In the genomic region with DNA sequence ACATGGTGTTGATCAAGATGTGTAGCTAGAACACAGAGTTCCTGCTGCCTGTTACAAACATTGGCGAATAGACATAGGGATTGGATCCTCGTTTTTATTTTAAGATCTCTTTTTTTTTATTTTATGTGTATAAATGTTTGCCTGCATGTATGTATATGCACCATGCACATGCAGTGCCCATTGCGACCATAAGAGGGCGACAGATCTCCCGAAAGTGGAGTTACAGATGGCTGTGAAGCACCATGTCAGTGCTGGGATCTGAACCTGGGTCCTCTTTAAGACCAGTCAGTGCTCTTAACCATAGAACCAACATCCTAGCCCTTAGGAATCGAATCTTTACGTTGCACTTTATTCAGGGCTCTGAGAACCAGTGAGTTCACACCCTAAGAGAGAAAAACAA, we compare ENCODE assay signal across 20 mouse cellular contexts.
A peak's percentile ranks its signal among the peaks of the same experiment; 100 is the strongest.
DNase-seq lines count a peak whose midpoint lies in the region; ATAC-seq and TF ChIP-seq lines count a peak whose summit lies in the region.
"Had no signal": no experiment of that assay in that cellular context is flagged by ENCODE, and none has a peak within 500 bp of the region (broad histone marks: within the 10 kb centered on the region; RNA-seq: fewer than 3 reads in every experiment).

No protein-coding gene starts in this region.

- TF ChIP-seq CTCF in gastrocnemius, adult 2 months (IDR thresholded peaks at IDR 0.05): peak; percentile 16; the same call in 1 of the 2 replicates
- TF ChIP-seq CTCF in liver, postnatal 0 days (IDR thresholded peaks at IDR 0.05; ENCODE audit: low read depth): peak; percentile 32
- peak; percentile 9 to 24; a peak in 1 of 4 replicates for TF ChIP-seq CTCF in CH12.LX (conservative IDR thresholded peaks at IDR 0.05 in 1 of 2, IDR thresholded peaks at IDR 0.05 in 1 of 2; ENCODE audit: low read depth in 2 of 2, low read length in 2 of 2)
- TF ChIP-seq CTCF in Patski (IDR thresholded peaks at IDR 0.05): peak; percentile 67

- no peak for DNase-seq in gastrocnemius, adult 2 months
- no peak for DNase-seq in gastrocnemius, postnatal 25 days
- no peak for DNase-seq in liver, postnatal 0 days
- peak; percentile 2 for DNase-seq in CH12.LX (ENCODE audit: extremely low read depth)
- DNase-seq in Patski (ENCODE audit: low read depth, low spot score): no peak
- no peak for DNase-seq in ovary, postnatal 10 days (ENCODE audit: low spot score)
- DNase-seq in urinary bladder, adult 18-20 months (ENCODE audit: low spot score in 2 of 2): no peak
- DNase-seq: adrenal gland, postnatal 14 days; cerebellum, postnatal 36 days; heart, postnatal 36 days; kidney, postnatal 10 days had no signal

- no peak for ATAC-seq in liver, postnatal 0 days
- ATAC-seq in liver, embryonic 12.5 days: no peak
- ATAC-seq in Patski: no peak
- ATAC-seq: inflammation-experienced regulatory T-cells, adult 6 months had no signal

- TF ChIP-seq RAD21 in CH12.LX (IDR thresholded peaks at IDR 0.05; ENCODE audit: low read depth, low read length): no peak

- in situ Hi-C loops in CH12.LX (cut with MboI; ENCODE audit: low pct_ligation_motif_present, low pct_unique_long_range_greater_than_20kb, low sequenced_read_pairs): no loop called here
- in situ Hi-C loops in Patski (cut with MboI; ENCODE audit: low pct_unique_long_range_greater_than_20kb): no loop called here

- POLR2A ChIA-PET in Patski (lab: Charles Lee): interaction anchor here (1.2 kb wide), 1 partner anchor 138 kb away, joined by 3 read pairs; no protein-coding TSS in a partner anchor

- 81% methylated on average over 7 of the region's 7 CpGs for WGBS in liver, postnatal 0 days (ENCODE audit: insufficient replicate concordance)
- WGBS in liver, embryonic 12.5 days (ENCODE audit: insufficient replicate concordance): 76% methylated on average over 7 of the region's 7 CpGs

- H3K27me3 ChIP-seq in liver, postnatal 0 days (ENCODE audit: insufficient read depth, low read length): no peaks in the 10 kb centered on the region
- H3K27me3 ChIP-seq in liver, embryonic 12.5 days (replicated peaks): no peaks in the 10 kb centered on the region
- H3K27me3 ChIP-seq in CH12.LX (replicated peaks) (no peaks in the 10 kb centered on the region), Patski (no peaks in the 10 kb centered on the region)
- H3K27me3 ChIP-seq: forebrain, embryonic 12.5 days; lung, embryonic 15.5 days; megakaryocyte, embryonic 14.5 days; stomach, embryonic 15.5 days had no signal

- no peaks in the 10 kb centered on the region for H3K79me2 ChIP-seq in CH12.LX (replicated peaks; ENCODE audit: control insufficient read depth, extremely low read depth, insufficient read depth, poor library complexity, severe bottlenecking)

- H3K9me3 ChIP-seq in liver, postnatal 0 days (ENCODE audit: low read length): no peaks in the 10 kb centered on the region
- peaks cover 8% of the 10 kb centered on the region for H3K9me3 ChIP-seq in liver, embryonic 12.5 days (replicated peaks)
- peaks cover 4% of the 10 kb centered on the region for H3K9me3 ChIP-seq in CH12.LX (replicated peaks; ENCODE audit: low read length)
- H3K9me3 ChIP-seq: forebrain, embryonic 12.5 days; heart, embryonic 10.5 days; limb, embryonic 10.5 days; lung, embryonic 15.5 days; stomach, embryonic 15.5 days had no signal

- no peaks in the 10 kb centered on the region for H3K4me1 ChIP-seq in liver, postnatal 0 days (ENCODE audit: insufficient read depth)
- H3K4me1 ChIP-seq in liver, embryonic 12.5 days: no peaks in the 10 kb centered on the region
- H3K4me1 ChIP-seq in CH12.LX (ENCODE audit: control insufficient read depth in 1 of 2, insufficient read depth in 2 of 2): no peaks in the 10 kb centered on the region
- H3K4me1 ChIP-seq: lung, embryonic 15.5 days; megakaryocyte, embryonic 14.5 days; stomach, embryonic 15.5 days had no signal

- no peaks in the 10 kb centered on the region for H3K36me3 ChIP-seq in liver, postnatal 0 days (replicated peaks; ENCODE audit: insufficient read depth, low read length)
- no peaks in the 10 kb centered on the region for H3K36me3 ChIP-seq in liver, embryonic 12.5 days
- H3K36me3 ChIP-seq in CH12.LX (replicated peaks in 1 of 2; ENCODE audit: control insufficient read depth in 1 of 2, insufficient read depth in 1 of 2, low read length in 1 of 2): no peaks in the 10 kb centered on the region
- H3K36me3 ChIP-seq: forebrain, embryonic 12.5 days; stomach, embryonic 15.5 days had no signal

- CTCF ChIA-PET in Patski (lab: Charles Lee): interaction anchor here (0.9 to 2.6 kb wide), 9 partner anchors 8 to 78 kb away, joined by 3 to 11 read pairs (median 3); a partner anchor contains a TSS

- no peak overlapping the region for H3K4me3 ChIP-seq in gastrocnemius, adult 2 months
- H3K4me3 ChIP-seq in liver, postnatal 0 days (ENCODE audit: low read depth, low read length): no peak overlapping the region
- H3K4me3 ChIP-seq in liver, embryonic 12.5 days: no peak overlapping the region
- no peak overlapping the region for H3K4me3 ChIP-seq in CH12.LX (replicated peaks in 1 of 3; ENCODE audit: low read depth in 2 of 3, low read length in 2 of 3, poor library complexity in 1 of 3)
- H3K4me3 ChIP-seq: forebrain, embryonic 12.5 days; heart, embryonic 10.5 days; limb, embryonic 10.5 days; lung, embryonic 15.5 days; megakaryocyte, embryonic 14.5 days; myocyte; stomach, embryonic 15.5 days had no signal

- H3K27ac ChIP-seq in gastrocnemius, adult 2 months: no peak overlapping the region
- no peak overlapping the region for H3K27ac ChIP-seq in liver, postnatal 0 days (ENCODE audit: low read depth)
- H3K27ac ChIP-seq in liver, embryonic 12.5 days: no peak overlapping the region
- no peak overlapping the region for H3K27ac ChIP-seq in CH12.LX (ENCODE audit: insufficient read depth, low read depth)
- H3K27ac ChIP-seq: forebrain, embryonic 12.5 days; heart, embryonic 10.5 days; limb, embryonic 10.5 days; lung, embryonic 15.5 days; stomach, embryonic 15.5 days had no signal

- intact Hi-C loops in gastrocnemius, adult 2 months (cut with DNase I): no loop called here

- no peak for TF ChIP-seq EP300 in liver, postnatal 0 days (IDR thresholded peaks at IDR 0.05; ENCODE audit: low read depth)
- no peak for TF ChIP-seq EP300 in CH12.LX (IDR thresholded peaks at IDR 0.05; ENCODE audit: low read length)

- no peak for TF ChIP-seq POLR2A in CH12.LX (IDR thresholded peaks at IDR 0.05; ENCODE audit: low read depth, low read length)

- dilution Hi-C loops in CH12.LX (cut with MboI; ENCODE audit: extremely low pct_ligation_motif_present, extremely low pct_unique_long_range_greater_than_20kb, low sequenced_read_pairs): no loop called here

- H3K9ac ChIP-seq in liver, postnatal 0 days (replicated peaks): no peak overlapping the region
- H3K9ac ChIP-seq in liver, embryonic 12.5 days: no peak overlapping the region
- no peak overlapping the region for H3K9ac ChIP-seq in CH12.LX (ENCODE audit: insufficient read depth, low read depth)
- H3K9ac ChIP-seq: forebrain, embryonic 12.5 days; lung, embryonic 15.5 days; stomach, embryonic 15.5 days had no signal

- no peak overlapping the region for H3K4me2 ChIP-seq in liver, postnatal 0 days (ENCODE audit: low read depth, low read length)
- no peak overlapping the region for H3K4me2 ChIP-seq in liver, embryonic 12.5 days
- no peak overlapping the region for H3K4me2 ChIP-seq in CH12.LX (ENCODE audit: insufficient read depth, low read depth, poor library complexity, severe bottlenecking)
- H3K4me2 ChIP-seq: forebrain, embryonic 12.5 days; lung, embryonic 15.5 days; stomach, embryonic 15.5 days had no signal

TF ChIP-seq in CH12.LX, 34 proteins besides CTCF, POLR2A, EP300 and RAD21:
- TF ChIP-seq POLR2AphosphoS2 (IDR thresholded peaks at IDR 0.05; ENCODE audit: low read depth, low read length) (no peak), MEF2A (IDR thresholded peaks at IDR 0.05; ENCODE audit: borderline replicate concordance, low read depth, low read length) (no peak), USF2 (conservative IDR thresholded peaks at IDR 0.05; ENCODE audit: low read depth, low read length) (no peak), ZMIZ1 (IDR thresholded peaks at IDR 0.05; ENCODE audit: low read depth, low read length) (no peak), SIN3A (IDR thresholded peaks at IDR 0.05; ENCODE audit: low read length) (no peak), CHD2 (IDR thresholded peaks at IDR 0.05; ENCODE audit: low read length) (no peak), KAT2A (IDR thresholded peaks at IDR 0.05; ENCODE audit: insufficient replicate concordance, low read length) (no peak), GABPA (IDR thresholded peaks at IDR 0.05; ENCODE audit: insufficient replicate concordance, low read depth, low read length) (no peak), USF1 (IDR thresholded peaks at IDR 0.05; ENCODE audit: low read depth, low read length) (no peak), UBTF (IDR thresholded peaks at IDR 0.05; ENCODE audit: low read depth, low read length) (no peak), BHLHE40 (IDR thresholded peaks at IDR 0.05; ENCODE audit: low read depth, low read length) (no peak), MYC (IDR thresholded peaks at IDR 0.05; ENCODE audit: low read depth, low read length) (no peak), TCF12 (IDR thresholded peaks at IDR 0.05; ENCODE audit: low read depth, low read length) (no peak), JUN (IDR thresholded peaks at IDR 0.05; ENCODE audit: insufficient read depth, low read depth, low read length) (no peak), RCOR1 (conservative IDR thresholded peaks at IDR 0.05; ENCODE audit: low read depth, low read length) (no peak), ZC3H11A (IDR thresholded peaks at IDR 0.05; ENCODE audit: low read depth, low read length) (no peak)
TF ChIP-seq in CH12.LX: peak in this region for 0.

Comparison
In these comparisons a context has a peak if more than half of its experiments do, and no peak if none do; other contexts are left out.
1. CTCF ChIP-seq: peak in every context shown above with its lines; median percentile 67 in Patski; 32 in liver, postnatal 0 days; 16 in CH12.LX; 16 in gastrocnemius, adult 2 months.